Mouse (Mus musculus): ENCODE data around the gene Catip. TPM values are rescaled to one million over a fixed set of nuclear protein-coding genes. Genes with fewer than 3 reads are reported as not detected.
A peak's percentile ranks its signal among the peaks of the same experiment; 100 is the strongest.
"Not testable (repeated sequence)": the region's sequence is repeated elsewhere in the genome, so short reads cannot be mapped to it uniquely, and the experiment has no call there.

The Catip gene
- total and polyA plus RNA-seq, 3 experiments: 0.24 to 0.69 (median 0.29) TPM

DNA sequence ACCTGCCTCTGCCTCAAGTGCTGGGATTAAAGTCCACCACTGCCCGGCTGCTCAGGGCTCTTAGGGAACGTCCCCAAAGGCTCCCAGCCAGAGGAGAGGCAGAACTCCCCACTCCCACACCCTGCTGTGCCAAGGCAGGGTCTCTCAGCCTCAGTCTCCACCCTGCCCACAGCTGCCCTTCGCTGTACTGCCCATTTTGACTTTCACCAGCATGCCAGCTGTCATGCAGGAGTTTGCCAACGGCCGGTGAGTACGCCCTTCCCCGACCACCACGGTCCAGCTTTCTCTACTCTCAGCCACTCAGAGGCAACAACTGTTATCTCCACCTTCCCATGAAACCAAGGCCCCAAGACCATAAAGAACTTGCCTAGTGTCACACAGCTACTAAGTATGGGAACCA is 22.6 kb downstream of the Catip start:
- no peak for DNase-seq

DNA sequence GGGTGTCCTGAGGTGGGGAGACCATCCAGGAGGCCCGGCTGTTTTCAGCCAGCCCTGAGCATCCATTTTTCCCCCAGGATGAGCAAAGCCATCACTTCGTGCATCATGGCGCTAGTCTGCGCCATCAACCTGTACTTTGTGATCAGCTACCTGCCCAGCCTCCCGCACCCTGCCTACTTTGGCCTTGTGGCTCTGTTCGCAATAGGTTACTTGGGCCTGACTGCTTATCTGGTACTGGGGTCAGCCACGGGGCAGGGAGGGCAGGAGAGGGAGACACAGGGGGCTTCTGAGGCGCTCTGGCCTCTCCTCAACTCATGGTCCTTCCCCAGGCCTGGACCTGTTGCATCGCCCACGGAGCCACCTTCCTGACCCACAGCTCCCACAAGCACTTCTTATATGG is 23.2 kb downstream of the Catip start:
- DNase-seq: no peak

DNA sequence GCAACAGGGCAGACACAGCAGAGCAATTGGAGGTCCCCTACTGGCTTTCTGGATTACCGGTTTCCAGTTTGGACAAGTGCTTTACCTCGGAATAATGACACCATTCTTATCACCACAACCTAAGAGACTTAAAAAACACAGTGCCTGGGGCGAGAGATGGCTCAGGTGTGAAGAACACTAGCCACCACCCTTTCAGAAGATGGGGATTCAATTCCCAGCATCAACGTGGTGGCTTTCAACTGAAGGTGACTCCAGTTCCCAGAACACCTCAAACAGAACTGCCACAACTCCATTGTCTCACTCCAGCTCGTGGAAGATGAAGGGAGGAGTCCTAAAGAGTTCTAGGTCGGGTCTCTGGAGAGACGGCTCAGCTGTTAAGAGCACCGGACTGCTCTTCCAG is 23.6 kb downstream of the Catip start:
- no peak for DNase-seq

DNA sequence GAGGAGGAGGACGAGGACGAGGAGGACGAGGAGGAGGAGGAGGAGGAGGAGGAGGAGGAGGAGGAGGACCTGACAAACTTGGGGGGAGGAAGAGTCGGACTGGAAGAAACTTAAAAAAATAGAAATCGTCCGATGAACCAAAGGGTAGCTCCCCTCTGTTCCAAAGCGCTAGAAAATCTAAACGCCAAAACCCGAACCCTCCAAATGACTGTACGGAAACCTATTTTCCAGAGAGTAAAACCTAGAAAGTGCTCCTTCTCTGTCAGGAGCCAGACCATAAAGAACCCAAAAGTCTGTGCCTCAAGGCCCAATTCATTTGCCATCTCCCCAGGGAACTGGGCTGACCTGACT is 24.4 kb downstream of the Catip start:
- no peak for DNase-seq

DNA sequence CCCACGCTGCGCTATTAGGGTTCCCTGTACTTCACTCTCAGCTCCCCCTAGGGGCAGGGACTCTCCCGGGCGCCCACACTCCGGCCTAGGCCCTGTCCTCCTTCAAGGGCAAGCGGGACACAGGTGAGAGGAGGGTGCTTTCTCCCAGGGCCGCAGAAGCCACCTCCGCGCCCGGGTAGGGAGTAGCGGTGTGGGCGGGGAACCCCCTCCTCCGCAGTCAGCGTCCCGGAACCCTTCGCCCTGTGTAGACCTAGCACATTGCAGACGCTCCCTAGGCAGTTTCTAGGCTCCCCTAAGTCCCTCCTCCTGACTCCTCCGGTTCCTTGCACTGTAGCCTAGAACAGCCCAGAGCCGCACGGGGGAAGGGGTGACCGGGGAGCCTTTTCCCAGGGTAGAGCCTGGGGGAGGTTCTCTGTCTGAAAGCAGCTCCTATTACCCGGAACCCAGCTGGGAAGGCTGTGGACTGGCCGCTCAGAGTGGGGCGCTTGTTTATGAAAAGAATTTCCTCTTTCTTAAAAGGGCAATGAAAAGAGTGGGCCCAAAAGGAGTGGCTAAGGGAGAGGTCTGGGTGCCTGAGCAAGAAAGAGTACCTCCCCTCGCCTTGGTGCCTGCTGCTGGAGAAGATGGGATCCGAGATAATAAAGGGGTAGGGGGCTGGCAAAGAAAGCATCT is 24.9 kb downstream of the Catip start:
- DNase-seq: peak; percentile 97

DNA sequence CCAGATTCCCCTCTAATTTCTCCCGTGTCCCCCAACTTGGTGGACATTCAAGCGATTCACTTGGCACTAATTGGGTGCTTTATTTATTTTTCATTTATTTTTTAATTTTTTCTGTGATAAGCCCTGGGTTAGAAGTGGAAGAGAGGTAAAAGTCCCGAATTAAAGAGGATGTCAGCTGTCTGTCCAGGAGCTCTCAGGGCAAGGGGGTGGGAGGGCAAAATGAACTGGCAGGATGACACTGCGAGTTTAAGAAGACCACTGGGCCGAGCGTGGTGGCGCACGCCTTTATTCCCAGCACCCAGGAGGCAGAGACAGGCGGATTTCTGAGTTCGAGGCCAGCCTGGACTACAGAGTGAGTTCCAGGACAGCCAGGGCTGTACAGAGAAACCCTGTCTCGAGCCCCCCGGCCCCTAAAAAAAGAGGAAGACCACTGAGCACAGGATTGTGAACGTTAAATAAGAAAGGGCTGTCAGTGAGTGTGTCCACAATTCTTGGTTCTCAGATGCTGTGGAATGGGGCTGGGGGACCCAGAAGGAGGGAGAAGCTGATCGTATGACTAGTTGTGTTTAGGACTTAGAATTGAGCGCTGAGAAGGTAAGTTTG is 25.6 kb downstream of the Catip start:
- peak; percentile 41 for DNase-seq

DNA sequence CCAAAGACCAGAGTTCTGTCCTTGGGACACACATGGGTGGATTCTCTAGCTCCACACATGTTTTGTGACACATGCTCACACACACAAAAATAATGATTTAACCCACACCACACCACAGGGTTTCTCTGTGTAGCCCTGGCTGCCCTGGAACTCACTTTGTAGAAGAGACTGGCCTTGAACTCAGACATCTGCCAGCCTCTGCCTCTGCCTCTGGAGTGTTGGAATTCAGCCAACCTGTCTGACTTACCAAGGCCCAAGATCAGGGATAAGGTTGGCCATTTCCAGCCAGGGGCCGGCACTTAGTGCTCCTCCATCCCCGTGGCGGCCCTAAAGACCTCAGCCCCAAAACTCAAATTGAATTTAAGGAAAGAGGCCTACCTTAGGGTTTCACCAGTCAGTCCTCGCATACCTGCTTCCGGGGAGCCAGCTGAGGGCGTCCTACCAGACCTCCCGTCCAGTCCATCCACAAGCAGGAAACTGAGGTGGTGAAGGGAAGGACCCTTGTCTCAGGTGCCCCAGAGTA is 26.6 kb downstream of the Catip start:
- peak; percentile 73 for DNase-seq

DNA sequence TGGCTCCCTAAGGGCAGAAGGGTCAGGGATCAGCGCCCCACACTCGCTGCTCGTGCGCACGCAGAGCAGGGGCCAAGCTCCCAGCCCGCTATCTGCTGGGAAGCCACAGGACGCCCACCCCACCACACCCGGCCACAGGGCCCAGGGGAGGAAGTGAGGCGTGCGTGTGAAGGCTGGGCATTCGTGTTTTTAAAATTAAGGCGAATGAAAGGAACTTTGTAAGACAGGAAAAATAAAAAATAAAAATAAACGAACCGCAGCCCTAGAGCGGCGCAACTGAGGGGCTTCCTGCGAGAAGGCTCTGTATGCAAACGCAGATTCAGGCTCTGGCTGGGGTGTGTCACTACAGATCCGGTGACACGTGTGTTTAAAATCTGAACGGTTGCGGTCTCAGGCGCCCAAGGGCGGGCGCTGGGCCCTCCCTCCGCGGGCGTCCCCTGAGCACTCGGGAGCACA is 28.0 kb downstream of the Catip start:
- peak; percentile 72 for DNase-seq

DNA sequence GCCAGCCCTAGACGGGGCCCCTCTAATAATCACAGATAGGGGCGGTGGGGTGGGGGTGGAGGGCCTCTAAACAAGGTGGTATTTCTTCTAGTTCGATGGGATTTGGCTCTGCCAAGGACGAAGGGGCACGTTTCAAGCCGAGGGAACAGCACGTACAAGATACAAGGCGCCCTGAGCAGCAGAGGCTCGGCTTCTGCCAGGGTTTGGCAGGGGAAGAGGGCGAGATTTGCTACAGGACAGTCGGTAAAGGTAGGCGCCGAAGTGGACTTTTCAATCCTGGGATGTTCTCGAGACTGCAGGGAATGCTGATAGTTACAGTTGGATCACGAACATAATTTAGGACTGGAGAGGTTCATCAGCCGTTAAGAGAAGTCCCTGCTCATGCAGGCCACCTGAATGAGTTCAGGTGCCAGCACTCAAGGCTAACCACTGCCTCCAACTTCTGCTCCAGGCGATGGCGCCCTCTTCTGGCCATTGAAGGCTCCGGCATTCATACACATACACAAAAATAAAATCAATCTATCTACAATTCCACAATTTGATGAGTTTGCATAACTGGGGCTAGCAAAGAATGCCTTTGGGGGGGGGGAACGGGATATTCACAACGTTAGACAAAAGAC is 28.5 kb downstream of the Catip start:
- DNase-seq: peak; percentile 65

DNA sequence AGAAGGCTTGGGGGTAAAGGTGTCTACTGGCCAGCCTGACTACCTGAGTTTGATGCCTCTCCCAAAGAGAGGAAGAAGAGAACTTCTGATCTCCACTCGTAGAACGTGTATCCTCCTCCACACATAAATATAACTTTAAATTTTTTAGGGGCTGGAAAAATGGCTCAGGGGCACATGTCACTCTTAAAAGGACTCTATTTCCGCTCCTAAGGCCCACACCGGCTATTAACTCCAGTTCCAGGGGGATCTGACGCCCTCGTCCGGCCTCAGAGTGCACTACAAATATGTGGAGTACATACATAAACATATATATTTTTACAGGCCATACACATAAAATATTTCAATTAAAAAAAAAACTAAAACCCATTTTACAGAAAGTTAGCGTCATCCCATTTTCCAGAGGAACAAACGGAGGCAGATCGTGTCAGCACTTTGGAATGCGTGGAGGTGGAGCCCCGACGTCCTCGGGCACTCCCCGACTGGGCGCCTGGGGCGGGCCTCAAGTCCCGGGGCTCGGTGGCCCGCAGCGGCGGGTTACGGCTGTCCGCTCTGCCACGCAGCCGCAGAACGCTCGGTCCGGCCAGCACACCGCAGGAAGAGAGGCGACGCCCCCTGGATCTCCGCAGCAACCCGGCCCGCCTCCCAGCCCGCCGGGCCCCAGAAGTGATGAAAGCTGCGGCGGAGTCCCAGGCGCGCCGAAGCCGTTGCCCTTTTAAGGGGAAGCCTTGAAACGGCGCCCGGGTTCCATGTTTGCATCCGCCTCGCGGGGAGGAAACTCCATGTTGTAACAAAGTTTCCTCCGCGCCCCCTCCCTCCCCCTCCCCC is 29.2 kb downstream of the Catip start, which contains the start of gene Ctdsp1:
Gene Ctdsp1, plus strand, starts transcription at position 586 of the 825 bp plus-strand sequence.
- DNase-seq: peak; percentile 99

DNA sequence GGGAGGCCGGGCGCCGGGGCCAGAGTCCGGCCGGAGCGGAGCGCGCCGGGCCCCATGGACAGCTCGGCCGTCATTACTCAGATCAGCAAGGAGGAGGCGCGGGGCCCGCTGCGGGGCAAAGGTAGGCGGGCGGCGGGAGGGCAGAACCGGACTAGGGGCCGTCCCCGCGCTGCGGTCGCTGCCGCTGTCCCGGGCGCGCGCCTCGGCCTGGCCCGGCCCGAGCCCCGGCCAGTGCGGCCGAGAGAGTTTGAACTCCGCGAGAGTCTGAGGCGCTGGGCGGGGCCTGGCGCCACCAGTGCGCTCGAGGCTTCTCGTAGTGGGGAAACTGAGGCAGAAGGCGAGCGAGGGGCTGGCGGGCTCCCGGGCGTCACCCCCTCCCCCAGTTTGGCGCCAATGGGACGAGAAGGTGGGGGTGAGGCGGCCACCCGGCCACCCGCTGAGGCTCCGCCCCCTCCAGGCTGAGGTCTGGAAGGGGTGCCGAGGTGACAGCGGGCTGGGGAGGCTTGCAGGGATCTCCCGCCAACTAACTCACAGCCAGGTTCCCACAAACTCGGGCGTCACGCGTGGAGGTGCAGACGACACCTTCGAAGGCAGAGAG is 30.0 kb downstream of the Catip start:
- DNase-seq: peak; percentile 93

DNA sequence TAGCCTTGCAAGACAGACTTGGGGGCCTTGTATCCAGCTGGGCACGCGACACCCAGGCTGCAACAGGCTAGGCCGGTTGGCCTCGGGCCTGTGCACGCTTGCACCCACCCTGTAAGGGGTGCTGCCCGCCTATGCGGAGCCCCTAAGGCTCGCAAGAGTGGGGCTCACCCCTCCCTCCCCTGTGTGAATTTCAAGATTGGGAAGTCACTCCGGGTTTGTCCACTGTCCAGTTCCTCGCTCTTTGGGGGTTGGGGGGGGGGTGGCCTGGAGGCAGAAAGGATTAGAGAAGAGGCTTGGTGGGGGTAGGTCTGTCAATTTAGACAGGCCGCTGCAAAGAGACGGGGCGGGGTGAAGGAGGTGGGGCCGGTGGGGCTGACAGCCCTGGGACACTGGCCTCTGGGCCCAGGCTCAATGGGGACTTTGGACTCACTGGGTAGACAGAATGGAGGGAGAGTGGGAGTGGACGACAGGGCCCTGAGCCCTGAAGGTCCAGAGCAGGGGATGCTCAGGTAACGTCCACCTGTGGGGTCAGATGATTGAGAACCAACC is 30.6 kb downstream of the Catip start:
- peak; percentile 61 for DNase-seq

DNA sequence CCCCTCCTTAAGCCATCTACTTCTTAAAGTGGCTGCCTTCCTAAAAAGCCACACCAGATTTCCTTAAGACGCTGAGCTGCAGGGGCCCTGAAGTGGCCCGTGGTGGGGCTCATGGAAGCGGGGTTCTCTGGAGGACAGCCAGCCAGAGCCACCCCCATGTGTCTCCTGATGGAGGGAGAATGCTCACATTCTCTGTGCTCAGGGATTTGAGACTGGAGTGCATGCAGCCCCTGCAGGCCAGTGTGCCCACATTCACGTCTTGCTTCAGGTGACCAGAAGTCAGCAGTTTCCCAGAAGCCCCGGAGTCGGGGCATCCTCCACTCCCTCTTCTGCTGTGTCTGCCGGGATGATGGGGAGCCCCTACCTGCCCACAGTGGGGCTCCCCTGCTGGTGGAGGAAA is 31.1 kb downstream of the Catip start:
- no peak for DNase-seq

DNA sequence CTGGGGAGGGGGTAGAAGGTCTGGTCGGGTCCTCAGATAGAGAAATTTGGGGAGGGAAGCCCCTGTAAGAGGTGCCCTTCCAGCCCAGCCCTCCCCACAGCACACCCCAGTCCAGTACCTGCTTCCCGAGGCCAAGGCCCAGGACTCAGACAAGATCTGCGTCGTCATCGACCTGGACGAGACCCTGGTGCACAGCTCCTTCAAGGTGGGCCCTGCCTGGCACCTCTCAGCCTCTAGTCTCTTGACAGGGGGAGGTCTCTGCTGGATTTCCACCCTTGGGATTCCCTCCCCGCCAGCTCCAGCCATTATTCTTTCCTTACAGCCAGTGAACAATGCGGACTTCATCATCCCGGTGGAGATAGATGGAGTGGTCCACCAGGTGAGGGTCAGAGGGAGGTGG is 31.8 kb downstream of the Catip start:
- no peak for DNase-seq

DNA sequence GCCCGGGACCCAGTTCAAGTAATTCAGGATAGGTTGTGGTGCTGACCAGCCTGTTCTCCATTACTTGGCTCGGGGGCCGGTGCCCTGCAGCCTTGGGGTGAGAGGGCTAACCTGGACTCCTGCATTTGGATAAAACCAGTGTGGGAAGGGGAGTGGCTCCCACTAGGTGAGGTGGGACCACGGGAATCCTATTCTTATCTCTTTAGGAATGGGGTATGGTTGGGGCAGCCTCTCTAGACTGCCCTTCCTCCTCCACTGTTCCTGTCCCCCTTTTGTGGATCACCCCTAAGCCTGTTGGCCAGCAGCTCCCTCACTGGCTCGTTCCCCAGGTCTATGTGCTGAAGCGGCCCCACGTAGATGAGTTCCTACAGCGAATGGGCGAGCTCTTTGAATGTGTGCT is 32.4 kb downstream of the Catip start:
- no peak for DNase-seq

DNA sequence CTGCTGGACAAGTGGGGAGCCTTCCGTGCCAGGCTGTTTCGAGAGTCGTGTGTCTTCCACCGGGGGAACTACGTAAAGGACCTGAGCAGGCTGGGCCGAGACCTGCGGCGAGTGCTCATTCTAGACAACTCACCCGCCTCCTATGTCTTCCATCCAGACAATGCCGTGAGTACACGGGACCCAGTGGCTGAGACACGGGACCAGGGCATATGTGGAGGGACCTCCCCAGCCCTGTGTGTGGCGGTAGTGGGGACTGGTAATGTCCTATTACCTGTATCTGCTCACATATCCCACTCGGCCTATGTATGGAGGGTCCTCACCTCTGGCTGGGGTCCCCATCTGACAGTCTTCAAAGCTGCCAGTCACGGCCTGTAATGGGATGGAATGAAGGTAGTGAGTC is 33.0 kb downstream of the Catip start:
- DNase-seq: no peak

DNA sequence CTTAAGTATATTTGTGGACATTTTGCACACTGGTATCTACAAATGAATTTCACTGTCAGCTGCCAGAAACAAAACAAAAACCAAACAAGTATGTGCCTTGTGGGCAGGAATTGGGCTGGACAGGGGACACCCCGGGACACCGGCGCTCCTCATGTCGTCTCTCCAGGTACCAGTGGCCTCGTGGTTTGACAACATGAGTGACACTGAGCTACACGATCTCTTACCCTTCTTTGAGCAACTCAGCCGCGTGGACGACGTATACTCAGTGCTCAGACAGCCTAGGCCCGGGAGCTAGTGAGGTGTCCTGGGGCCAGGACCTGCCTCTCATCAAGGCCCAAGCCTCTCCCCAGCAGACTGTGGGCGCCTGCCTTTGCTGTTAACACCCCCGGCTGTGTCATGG is 33.4 kb downstream of the Catip start:
- DNase-seq: no peak

DNA sequence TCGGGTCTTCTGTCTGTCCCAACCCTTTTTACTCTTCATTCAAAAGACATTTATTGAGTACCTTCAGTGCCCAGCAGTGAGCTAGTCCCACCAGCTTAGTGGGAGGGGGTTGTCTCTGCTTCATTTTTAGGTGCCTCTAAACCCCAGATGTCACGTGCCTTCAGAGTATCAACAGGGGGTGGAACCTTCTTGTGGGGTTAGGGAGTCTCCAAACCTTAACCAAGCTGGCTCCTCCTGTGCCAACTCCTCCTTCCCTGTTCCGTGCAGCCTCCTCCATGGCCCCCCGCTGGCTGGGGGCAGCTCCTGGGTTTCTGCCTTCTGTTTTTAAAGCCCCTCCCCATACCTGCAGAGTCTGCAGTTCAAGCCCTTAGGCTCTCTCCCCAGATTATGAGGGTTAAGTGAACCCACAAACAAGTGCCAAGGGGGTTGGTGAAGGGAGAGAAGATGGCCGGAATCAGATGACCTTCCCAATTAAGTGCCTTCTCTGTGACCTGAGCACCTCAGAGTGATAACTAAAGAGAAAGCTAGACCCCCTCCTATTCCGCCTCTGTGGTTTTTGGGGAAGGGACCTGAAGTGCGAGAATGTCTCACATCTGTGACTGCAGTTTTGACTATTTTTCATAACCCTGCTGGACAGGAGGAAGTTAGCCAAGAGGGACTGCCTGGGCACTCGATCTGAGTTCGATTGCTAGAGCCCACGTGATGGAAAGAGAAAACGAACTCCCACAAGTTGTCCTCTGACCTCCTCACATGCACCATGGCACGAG is 34.7 kb downstream of the Catip start:
- not testable (repeated sequence) for DNase-seq

DNA sequence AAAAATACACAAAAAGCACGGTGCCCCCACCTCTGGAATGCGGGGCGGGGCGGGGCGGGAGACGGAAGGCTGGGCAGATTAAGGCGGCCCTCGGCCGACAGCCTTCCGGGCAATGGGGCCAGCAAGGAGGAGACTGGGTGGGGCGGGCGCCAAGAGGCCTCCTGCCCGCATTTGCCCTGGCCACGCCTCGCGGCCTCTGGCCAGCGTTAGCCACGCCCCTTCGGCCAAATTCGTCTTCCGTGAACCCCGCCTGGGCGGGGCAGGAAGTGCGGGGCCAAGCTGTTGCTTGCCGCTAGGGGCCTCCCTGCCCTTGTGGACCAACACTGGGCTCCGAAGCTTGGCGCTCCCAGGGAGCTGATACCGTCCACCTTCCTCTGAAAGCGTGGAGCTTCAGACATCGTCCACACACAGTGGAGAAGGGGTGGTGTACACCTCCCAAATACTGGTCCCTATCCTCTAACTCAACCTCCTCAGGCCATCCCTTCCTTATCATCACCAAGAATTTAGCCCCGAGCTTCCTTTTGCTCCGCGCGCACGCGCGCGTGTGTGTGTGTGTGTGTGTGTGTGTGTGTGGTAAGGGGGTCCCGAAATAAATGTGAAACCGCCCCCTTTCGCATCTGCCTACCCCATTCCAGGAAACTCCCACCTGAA is 35.5 kb downstream of the Catip start:
- peak; percentile 100 for DNase-seq

DNA sequence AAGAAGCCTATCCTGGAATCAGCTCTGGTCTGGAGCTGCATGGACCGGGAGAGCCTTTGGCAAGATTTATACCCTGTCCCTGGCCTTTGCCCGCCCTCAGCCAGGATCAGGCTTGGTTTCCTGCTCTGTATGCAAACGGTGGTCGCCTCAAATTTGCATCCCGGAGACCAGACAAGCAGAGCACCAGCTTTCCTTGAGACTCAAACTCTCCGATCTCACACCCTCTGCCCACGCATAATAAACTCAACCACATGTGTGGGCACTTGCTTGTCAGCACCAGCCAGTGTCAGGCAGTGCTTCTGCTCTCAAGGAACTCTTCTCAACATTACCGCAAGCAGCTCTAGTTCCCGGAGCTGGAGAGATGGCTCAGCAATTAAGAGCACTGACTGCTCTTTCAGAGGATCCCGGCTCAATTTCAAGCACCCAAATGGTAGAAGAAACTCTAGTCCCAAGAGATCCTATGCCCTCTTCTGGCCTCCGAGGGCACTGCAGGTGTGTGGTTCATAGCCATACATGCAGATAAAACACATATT is 36.1 kb downstream of the Catip start:
- peak; percentile 78 for DNase-seq
